Mouse (Mus musculus) midbrain, embryonic 15.5 days (tissue): ENCODE results near the gene Ugt1a10. TPM values are rescaled to one million over a fixed set of nuclear protein-coding genes. Genes with fewer than 3 reads are reported as not detected.
"Not testable (repeated sequence)": the region's sequence is repeated elsewhere in the genome, so short reads cannot be mapped to it uniquely, and the experiment has no call there.

Experiments
- ATAC-seq: fragments of 200-750 bp; cut with Nextera tagmentation; replicated peaks from 2 replicates; pipeline ENCODE4 v1.8.0; 2017; ENCODE audit warnings: moderate TSS enrichment
- H3K27ac ChIP-seq: fragments of 300-500 bp; sonication (generic); 2 replicates; pipeline ENCODE4 v1.5.1; 2015; ENCODE audit warnings: mild to moderate bottlenecking, inconsistent platforms
- H3K27me3 ChIP-seq: fragments of 300-500 bp; sonication (generic); replicated peaks from 2 replicates; pipeline ENCODE4 v1.6.1; 2015; ENCODE audit warnings: inconsistent platforms
- H3K36me3 ChIP-seq: fragments of 300-500 bp; sonication (generic); replicated peaks from 2 replicates; pipeline ENCODE4 v1.6.1; 2015; ENCODE audit warnings: inconsistent platforms
- H3K4me1 ChIP-seq: fragments of 300-500 bp; sonication (generic); 2 replicates; pipeline ENCODE4 v1.6.1; 2015; ENCODE audit warnings: inconsistent platforms
- H3K4me2 ChIP-seq: fragments of 300-500 bp; sonication (generic); 2 replicates; pipeline ENCODE4 v1.6.1; 2015; ENCODE audit warnings: inconsistent platforms, mild to moderate bottlenecking, moderate library complexity
- H3K4me3 ChIP-seq: fragments of 300-500 bp; sonication (generic); 2 replicates; pipeline ENCODE4 v1.5.1; 2015; ENCODE audit warnings: mild to moderate bottlenecking, inconsistent platforms
- H3K9ac ChIP-seq: fragments of 300-500 bp; sonication (generic); 2 replicates; pipeline ENCODE4 v1.6.1; 2015; ENCODE audit warnings: mild to moderate bottlenecking, inconsistent platforms
- H3K9me3 ChIP-seq: fragments of 300-500 bp; sonication (generic); 2 replicates; pipeline ENCODE4 v1.6.1; 2016; ENCODE audit warnings: inconsistent platforms
- WGBS: fragments of 180-500 bp; shearing (Covaris S2); methylation state at CpG from one replicate; pipeline ENCODE4 v1.1.7; 2015; ENCODE audit warnings: mixed read lengths; 5-methylcytosine and 5-hydroxymethylcytosine counted together
- polyA plus RNA-seq: library from polyadenylated mRNA; unstranded; fragments of >200 nt; fragmentation: Nextera tagmentation; extraction: Ambion mirVana; gene quantifications from 2 replicates; pipeline ENCODE4 v1.2.1, GENCODE M21; 2015

The Ugt1a10 gene
- polyA plus RNA-seq, 1 experiment from 2014 or later = not detected

GRCm38 (mm10) chr1:88103019-88103418 is 47.8 kb downstream of the Ugt1a10 start, which contains the start of gene Ugt1a6b:
Ugt1a6b (plus strand) TSS chr1:88103252.
- not testable (repeated sequence) for H3K27me3 ChIP-seq, H3K9ac ChIP-seq, ATAC-seq, H3K4me3 ChIP-seq, H3K4me1 ChIP-seq, H3K9me3 ChIP-seq, H3K4me2 ChIP-seq, H3K27ac ChIP-seq, H3K36me3 ChIP-seq
- WGBS = 61% methylated on average over 3 of the region's 3 CpGs

GRCm38 (mm10) chr1:88103697-88104468 is 48.7 kb downstream of the Ugt1a10 start:
- not testable (repeated sequence) for H3K4me1 ChIP-seq, H3K27me3 ChIP-seq, H3K4me3 ChIP-seq, H3K9me3 ChIP-seq, H3K4me2 ChIP-seq, H3K27ac ChIP-seq, ATAC-seq, H3K9ac ChIP-seq, H3K36me3 ChIP-seq
- WGBS = 85% methylated on average over 4 of the region's 5 CpGs

GRCm38 (mm10) chr1:88104667-88105430 is 49.7 kb downstream of the Ugt1a10 start:
- H3K27me3 ChIP-seq = no peaks in the 10 kb centered on the region
- no peak overlapping the region for H3K27ac ChIP-seq
- H3K4me2 ChIP-seq = no peak overlapping the region
- no peaks in the 10 kb centered on the region for H3K36me3 ChIP-seq
- no peak for ATAC-seq
- WGBS = 84% methylated on average over 1 of the region's 1 CpGs
- H3K4me3 ChIP-seq = no peak overlapping the region
- H3K9me3 ChIP-seq = no peaks in the 10 kb centered on the region
- H3K4me1 ChIP-seq = no peaks in the 10 kb centered on the region
- no peak overlapping the region for H3K9ac ChIP-seq

GRCm38 (mm10) chr1:88105656-88106055 is 50.5 kb downstream of the Ugt1a10 start:
- Histone ChIP-seq H3K4me3 (no peak overlapping the region), H3K27ac (no peak overlapping the region), H3K4me1 (no peaks in the 10 kb centered on the region), H3K36me3 (no peaks in the 10 kb centered on the region), H3K9ac (no peak overlapping the region), H3K27me3 (no peaks in the 10 kb centered on the region), H3K4me2 (no peak overlapping the region), H3K9me3 (no peaks in the 10 kb centered on the region)
- ATAC-seq = no peak
- WGBS = 65% methylated on average over 2 of the region's 2 CpGs

GRCm38 (mm10) chr1:88109027-88109557 is 53.9 kb downstream of the Ugt1a10 start:
- not testable (repeated sequence) for H3K9me3 ChIP-seq, ATAC-seq, H3K4me3 ChIP-seq, H3K36me3 ChIP-seq, H3K27me3 ChIP-seq, H3K4me1 ChIP-seq, H3K27ac ChIP-seq, H3K9ac ChIP-seq, H3K4me2 ChIP-seq
- WGBS = 85% methylated on average over 2 of the region's 2 CpGs

- ATAC-seq = not testable (repeated sequence)
- 87% methylated on average over 2 of the region's 2 CpGs for WGBS
Measured at GRCm38 (mm10) chr1:88109604-88110003, 54.4 kb downstream of the Ugt1a10 start.

GRCm38 (mm10) chr1:88112769-88113168 is 57.6 kb downstream of the Ugt1a10 start:
- not testable (repeated sequence) for H3K4me1 ChIP-seq, H3K9me3 ChIP-seq, H3K4me2 ChIP-seq, H3K4me3 ChIP-seq, H3K27ac ChIP-seq, H3K9ac ChIP-seq, H3K27me3 ChIP-seq, H3K36me3 ChIP-seq, ATAC-seq
- WGBS = 94% methylated on average over 6 of the region's 6 CpGs

More at GRCm38 (mm10) chr1:88109604-88110003, 54.4 kb downstream of the Ugt1a10 start:
- H3K27me3 ChIP-seq, H3K36me3 ChIP-seq, H3K9ac ChIP-seq, H3K4me2 ChIP-seq, H3K27ac ChIP-seq, H3K4me1 ChIP-seq, H3K9me3 ChIP-seq, H3K4me3 ChIP-seq: not testable (repeated sequence)

- WGBS = 15% methylated on average over 4 of the region's 4 CpGs
- H3K9me3 ChIP-seq, H3K27me3 ChIP-seq, ATAC-seq, H3K27ac ChIP-seq, H3K36me3 ChIP-seq, H3K9ac ChIP-seq, H3K4me2 ChIP-seq, H3K4me3 ChIP-seq, H3K4me1 ChIP-seq: not testable (repeated sequence)
Measured at GRCm38 (mm10) chr1:88120550-88120949, 65.4 kb downstream of the Ugt1a10 start.

- H3K4me3 ChIP-seq, ATAC-seq, H3K36me3 ChIP-seq, H3K27me3 ChIP-seq, H3K9me3 ChIP-seq, H3K9ac ChIP-seq, H3K4me2 ChIP-seq, H3K4me1 ChIP-seq, H3K27ac ChIP-seq: not testable (repeated sequence)
- no CpG with 5 or more reads among the region's 1 CpGs for WGBS
Measured at GRCm38 (mm10) chr1:88121521-88121920, 66.3 kb downstream of the Ugt1a10 start.

GRCm38 (mm10) chr1:88125827-88126360 is 70.7 kb downstream of the Ugt1a10 start:
- WGBS = 85% methylated on average over 4 of the region's 4 CpGs
- not testable (repeated sequence) for H3K27me3 ChIP-seq, H3K4me3 ChIP-seq, ATAC-seq, H3K9ac ChIP-seq, H3K4me2 ChIP-seq, H3K36me3 ChIP-seq, H3K27ac ChIP-seq, H3K4me1 ChIP-seq, H3K9me3 ChIP-seq

- not testable (repeated sequence) for H3K4me2 ChIP-seq, H3K36me3 ChIP-seq, H3K9me3 ChIP-seq, H3K4me3 ChIP-seq, H3K27ac ChIP-seq, H3K27me3 ChIP-seq, ATAC-seq, H3K4me1 ChIP-seq, H3K9ac ChIP-seq
- WGBS = 89% methylated on average over 2 of the region's 2 CpGs
Measured at GRCm38 (mm10) chr1:88129091-88129490, 73.9 kb downstream of the Ugt1a10 start.

- not testable (repeated sequence) for H3K27ac ChIP-seq, H3K4me2 ChIP-seq, H3K4me3 ChIP-seq, H3K9me3 ChIP-seq, H3K27me3 ChIP-seq, H3K9ac ChIP-seq, H3K36me3 ChIP-seq, H3K4me1 ChIP-seq, ATAC-seq
- 95% methylated on average over 1 of the region's 1 CpGs for WGBS
Measured at GRCm38 (mm10) chr1:88130223-88130622, 75.0 kb downstream of the Ugt1a10 start.
